Mouse (Mus musculus) CD4-positive, CD25-positive, alpha-beta regulatory T cell, adult 9 weeks (primary cell): ENCODE data around the gene Commd2. TPM values are rescaled to one million over a fixed set of nuclear protein-coding genes. Genes with fewer than 3 reads are reported as not detected.

Experiments used
- polyA plus RNA-seq: library from polyadenylated mRNA; unstranded; fragments of 100-300 nt; shearing (Covaris generic); gene quantifications from one replicate; pipeline ENCODE4 v1.2.1, GENCODE M21; 2017

Gene Commd2
- polyA plus RNA-seq, result 94.4 TPM

DNA sequence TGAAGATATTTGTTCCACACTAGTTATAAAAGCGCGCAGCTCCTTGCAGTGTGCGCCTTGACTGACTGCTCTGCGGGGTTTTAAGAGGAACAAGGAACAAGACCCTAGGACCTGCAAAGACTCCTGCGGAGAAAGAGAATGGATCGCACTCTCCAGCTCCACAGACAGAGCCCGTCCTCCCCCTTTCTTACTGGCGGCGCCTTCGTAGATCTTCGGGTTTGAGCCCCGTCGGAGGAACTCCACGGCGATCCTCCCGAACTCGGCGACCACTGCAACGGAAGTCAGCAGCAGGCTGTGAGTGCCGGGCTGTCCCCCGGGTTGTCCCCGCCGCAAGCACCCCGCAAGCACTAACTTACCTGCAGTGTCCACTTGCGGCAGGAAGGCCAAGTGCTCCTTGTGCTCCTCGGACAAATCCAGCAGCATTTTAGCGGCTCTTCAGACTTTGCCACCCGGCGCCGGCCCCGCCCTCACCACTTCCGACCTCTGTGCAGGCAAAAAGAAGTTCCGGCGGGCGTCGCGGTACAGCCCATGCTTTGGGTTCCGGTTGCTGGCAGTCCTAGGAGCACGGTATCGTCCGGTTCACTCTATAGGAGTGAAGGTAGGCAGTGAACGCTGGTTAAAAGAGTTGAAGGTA lies at the start of gene Commd2:
Commd2 (minus strand) TSS at position 485 of the 634 bp plus-strand sequence.

GRCm38 (mm10) chr3:57692719-57693118 lies 41.2 kb upstream of the Commd2 start, which contains the start of gene Ankub1:
TSS of gene Ankub1 (minus strand) at chr3:57692799.

Other genes with a start within 250 kb of the Commd2 start
- gene Tm4sf4, start 226.4 kb downstream of the Commd2 start, polyA plus RNA-seq, result not detected
- gene Wwtr1, start 75.8 kb downstream of the Commd2 start, polyA plus RNA-seq, result 0.10 TPM
- gene Ankub1, start 41.1 kb upstream of the Commd2 start, polyA plus RNA-seq, result not detected
- 73.0 TPM for gene Rnf13, start 84.3 kb upstream of the Commd2 start, polyA plus RNA-seq
- 9.4 TPM for gene Pfn2, start 196.4 kb upstream of the Commd2 start, polyA plus RNA-seq